Mouse (Mus musculus): ENCODE results near the gene Csf3r. TPM values are rescaled to one million over a fixed set of nuclear protein-coding genes. Genes with fewer than 3 reads are reported as not detected.
A peak's percentile ranks its signal among the peaks of the same experiment; 100 is the strongest.
"Not testable (repeated sequence)": the region's sequence is repeated elsewhere in the genome, so short reads cannot be mapped to it uniquely, and the experiment has no call there.

Gene Csf3r
- 2,879 and 3,175 TPM in 2 replicates for total RNA-seq (2017)

DNA sequence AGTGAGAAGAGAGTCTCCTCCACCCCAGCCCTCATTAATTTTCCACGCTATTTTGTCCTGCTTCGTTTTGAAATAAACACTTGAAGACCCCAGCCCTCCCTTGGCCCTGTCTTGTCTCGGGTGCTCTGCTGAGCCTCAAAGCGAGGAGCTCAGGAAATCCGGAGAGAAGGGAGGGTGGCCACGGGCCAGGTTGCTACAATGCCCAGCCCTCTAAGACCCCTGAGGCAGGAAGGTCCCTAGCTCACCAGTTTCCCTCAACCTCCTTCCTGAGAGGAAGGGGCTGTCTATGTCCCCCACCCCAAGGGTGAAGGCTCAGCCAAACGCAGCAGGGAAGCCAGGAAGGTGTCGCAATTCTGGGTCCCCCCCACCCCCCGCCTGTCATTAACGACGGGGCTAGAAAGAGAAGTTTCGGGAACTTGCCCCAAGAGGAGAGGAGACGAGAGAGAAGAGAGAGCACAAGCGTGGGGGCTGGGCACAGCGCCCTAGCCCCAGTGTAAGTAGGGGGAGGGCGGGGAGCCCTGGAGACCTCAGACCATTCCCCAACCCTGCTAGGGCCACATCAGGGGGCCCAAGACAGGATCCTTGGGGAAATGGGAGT lies at the start of gene Csf3r:
Gene Csf3r, plus strand, starts transcription at position 248 of the 598 bp plus-strand sequence.
- ATAC-seq (ENCODE audit: extremely low read depth, insufficient number of reproducible peaks, low FRiP score, poor library complexity, severe bottlenecking) = peak; percentile 59

DNA sequence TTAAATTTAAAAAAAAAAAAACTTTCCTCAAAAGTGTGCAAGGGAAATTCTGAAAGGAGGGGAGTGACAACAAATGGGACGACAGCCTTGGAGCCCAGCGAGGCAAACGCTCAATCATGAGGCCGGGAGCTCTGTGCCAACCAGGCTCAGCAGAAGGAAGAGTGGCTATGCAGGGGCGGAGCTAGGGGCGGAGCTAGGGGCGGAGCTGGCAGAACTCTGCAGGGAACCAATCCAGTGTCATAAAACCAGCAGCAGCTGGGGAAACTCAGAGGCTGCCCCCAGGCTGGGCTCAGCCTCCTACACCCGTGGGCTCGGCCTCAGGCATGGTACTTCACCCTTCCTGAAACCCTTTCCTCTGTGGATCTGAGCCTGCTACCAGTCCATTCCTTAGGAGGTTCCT lies 46.6 kb upstream of the Csf3r start:
- no peak for ATAC-seq (ENCODE audit: extremely low read depth, insufficient number of reproducible peaks, low FRiP score, poor library complexity, severe bottlenecking)

DNA sequence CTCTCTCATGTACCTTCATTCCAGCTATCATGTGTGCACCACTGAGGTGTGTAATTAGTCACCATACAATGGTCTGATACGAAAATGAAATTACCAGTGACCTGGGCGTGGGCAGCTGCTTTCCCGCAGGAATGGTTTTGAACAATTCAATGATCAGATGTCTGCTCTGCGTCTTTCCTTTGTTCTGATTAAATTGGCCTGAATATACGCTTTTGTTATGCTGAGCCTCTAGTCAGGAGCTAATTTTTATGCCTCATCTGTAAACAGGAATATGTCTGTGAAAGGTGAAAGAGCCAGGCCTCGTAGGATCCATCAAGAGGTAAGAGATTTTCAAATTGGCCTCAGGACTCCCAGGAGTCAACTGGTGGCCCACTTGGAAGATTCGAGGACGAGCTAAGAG lies 41.1 kb upstream of the Csf3r start:
- no peak for ATAC-seq (ENCODE audit: extremely low read depth, insufficient number of reproducible peaks, low FRiP score, poor library complexity, severe bottlenecking)

DNA sequence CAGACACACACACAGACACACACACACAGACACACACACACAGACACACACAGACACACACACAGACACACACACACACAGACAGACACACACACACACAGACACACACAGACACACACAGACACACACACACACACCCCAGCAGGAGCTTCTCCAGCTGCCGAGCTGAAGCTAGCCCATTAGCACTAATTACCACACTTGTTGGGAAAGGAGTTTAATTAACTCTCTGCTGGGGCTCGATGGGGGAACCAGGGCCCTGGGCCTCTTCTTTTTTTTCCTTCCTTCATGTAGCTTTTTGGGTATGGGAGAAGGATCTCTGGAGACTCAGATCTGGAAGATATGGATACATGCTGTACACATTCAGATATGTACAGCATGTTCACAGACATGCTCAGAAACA lies 38.6 kb upstream of the Csf3r start:
- not testable (repeated sequence) for ATAC-seq (ENCODE audit: extremely low read depth, insufficient number of reproducible peaks, low FRiP score, poor library complexity, severe bottlenecking)

DNA sequence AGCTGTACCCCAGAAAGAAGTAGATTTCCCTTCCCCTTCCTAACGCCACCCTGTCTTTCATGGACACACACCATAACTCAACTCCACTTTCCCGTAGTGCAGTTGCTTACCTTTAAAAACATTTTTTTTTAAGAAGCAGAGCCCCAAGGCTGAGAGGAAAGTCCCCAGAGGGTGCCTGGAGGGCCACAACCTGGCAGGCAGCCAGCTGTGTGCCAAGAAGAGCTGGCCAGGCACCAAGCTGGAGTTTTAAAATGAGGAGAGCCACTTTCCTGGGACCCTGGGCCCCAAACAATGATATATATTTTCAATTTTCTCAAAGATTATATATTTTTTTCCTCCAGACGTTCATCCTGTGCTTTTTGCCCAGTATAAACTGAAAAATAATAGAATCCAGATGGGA lies 37.3 kb upstream of the Csf3r start:
- ATAC-seq (ENCODE audit: extremely low read depth, insufficient number of reproducible peaks, low FRiP score, poor library complexity, severe bottlenecking) = no peak

DNA sequence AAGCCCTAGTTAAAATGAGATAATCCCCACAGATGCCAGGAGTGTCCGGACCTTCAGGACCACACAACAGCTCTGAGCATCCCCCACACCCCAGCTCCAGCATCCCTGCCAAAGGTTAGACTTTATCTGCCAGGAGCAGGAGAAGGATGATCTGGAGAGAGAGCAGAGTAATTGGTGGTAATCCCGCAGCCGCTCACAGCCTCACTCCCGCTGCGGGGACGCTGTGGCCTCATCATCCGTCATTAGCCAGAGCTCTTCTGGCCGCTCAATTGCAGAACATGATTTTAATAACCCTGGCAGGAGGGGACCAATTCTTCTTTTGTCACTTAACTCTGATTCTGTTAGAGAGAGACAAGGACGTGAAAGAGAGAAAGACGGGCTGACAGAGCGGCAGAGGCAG lies 35.3 kb upstream of the Csf3r start:
- no peak for ATAC-seq (ENCODE audit: extremely low read depth, insufficient number of reproducible peaks, low FRiP score, poor library complexity, severe bottlenecking)

DNA sequence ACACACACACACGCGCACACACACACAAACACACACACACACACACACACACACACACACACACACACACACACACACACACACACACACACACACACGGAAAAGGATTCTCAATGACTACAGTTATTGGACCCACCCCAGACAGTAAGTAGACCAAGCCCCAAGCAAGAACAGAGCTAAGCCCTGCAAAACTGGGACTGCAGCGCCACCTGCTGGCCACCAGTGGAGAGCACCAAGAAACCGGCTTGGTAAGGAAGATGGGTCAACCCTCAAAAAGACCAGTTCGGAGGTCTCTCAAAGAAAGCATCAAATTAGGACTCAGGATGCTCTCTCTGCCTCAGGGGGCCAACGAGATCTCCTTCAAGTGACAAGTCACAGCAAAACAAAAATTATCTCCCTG lies 34.2 kb upstream of the Csf3r start:
- peak; percentile 72 for ATAC-seq (ENCODE audit: extremely low read depth, insufficient number of reproducible peaks, low FRiP score, poor library complexity, severe bottlenecking)

DNA sequence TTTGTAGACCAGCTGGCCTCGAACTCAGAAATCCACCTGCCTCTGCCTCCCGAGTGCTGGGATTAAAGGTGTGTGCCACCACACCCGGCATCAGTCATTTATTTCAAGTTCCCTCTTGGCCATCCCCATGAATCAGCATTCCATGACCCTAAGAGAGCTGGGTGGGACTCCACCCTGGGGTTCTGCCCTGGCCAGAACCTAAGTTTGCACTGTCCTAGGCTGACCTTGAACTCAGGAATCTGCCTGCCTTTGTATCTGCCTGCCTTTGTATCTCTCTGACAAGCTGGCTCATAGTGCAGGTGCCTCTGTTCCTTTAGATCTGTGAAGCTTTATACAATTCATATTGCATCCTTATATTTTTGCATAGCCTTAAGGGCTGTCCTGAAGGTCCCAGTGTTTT lies 32.1 kb upstream of the Csf3r start:
- no peak for ATAC-seq (ENCODE audit: extremely low read depth, insufficient number of reproducible peaks, low FRiP score, poor library complexity, severe bottlenecking)

DNA sequence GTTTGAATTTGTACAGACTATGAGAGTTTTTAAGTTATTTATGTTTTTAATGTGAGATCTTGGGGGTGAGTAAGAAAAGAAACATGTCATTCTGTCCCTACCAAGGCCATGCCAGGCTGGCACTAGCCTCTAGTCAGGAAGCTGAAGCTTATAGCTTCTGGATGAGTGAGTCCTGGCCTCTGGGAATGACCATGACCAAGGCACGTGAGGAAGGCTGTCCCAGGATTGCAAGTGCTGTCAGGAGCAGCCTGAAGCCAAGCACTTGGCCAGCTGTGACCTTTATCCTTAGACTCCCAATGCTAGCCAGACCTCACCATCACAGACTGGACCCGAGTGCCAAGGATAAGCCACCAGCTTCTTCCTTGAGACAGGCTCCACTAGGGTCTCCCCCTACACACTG lies 31.4 kb upstream of the Csf3r start:
- no peak for ATAC-seq (ENCODE audit: extremely low read depth, insufficient number of reproducible peaks, low FRiP score, poor library complexity, severe bottlenecking)

DNA sequence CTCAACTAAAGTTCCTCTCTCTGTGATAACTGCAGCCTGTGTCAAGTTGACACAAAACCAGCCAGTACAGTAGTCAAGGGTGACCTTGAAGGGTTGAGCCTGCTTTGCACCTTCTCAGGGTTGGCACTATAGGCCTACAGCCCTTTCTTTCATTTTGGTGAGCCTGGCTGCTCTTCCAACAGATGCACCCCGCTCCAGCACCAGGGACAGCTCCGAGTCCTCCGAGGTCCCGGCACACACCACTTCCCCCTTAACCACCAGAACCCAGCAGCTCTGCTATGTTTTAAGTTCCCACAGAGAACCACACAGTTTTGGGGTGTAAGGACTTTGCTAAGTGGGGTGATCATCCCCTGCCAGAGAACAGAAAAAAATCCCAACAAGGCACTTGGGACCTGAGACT lies 27.8 kb upstream of the Csf3r start:
- ATAC-seq (ENCODE audit: extremely low read depth, insufficient number of reproducible peaks, low FRiP score, poor library complexity, severe bottlenecking) = peak; percentile 31; the same call in 1 of the 2 replicates

DNA sequence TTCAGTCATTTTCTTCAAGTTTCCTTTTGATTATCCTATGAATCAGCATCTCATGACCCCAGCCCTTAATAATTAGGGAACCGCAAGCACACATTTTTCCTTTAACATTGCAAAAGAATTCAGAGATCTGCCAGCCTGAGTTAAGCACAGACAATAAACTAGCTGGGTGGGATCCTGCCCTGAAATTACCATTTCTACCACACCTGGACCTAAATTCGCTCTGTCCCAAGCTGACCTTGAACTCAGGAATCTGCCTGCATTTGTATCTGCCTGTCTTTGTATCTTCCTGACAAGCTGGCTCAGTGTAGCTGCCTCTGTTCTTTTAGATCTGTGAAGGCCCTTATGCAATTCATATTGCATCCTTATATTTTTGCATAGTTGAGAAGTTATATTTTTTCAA lies 26.5 kb upstream of the Csf3r start:
- no peak for ATAC-seq (ENCODE audit: extremely low read depth, insufficient number of reproducible peaks, low FRiP score, poor library complexity, severe bottlenecking)

DNA sequence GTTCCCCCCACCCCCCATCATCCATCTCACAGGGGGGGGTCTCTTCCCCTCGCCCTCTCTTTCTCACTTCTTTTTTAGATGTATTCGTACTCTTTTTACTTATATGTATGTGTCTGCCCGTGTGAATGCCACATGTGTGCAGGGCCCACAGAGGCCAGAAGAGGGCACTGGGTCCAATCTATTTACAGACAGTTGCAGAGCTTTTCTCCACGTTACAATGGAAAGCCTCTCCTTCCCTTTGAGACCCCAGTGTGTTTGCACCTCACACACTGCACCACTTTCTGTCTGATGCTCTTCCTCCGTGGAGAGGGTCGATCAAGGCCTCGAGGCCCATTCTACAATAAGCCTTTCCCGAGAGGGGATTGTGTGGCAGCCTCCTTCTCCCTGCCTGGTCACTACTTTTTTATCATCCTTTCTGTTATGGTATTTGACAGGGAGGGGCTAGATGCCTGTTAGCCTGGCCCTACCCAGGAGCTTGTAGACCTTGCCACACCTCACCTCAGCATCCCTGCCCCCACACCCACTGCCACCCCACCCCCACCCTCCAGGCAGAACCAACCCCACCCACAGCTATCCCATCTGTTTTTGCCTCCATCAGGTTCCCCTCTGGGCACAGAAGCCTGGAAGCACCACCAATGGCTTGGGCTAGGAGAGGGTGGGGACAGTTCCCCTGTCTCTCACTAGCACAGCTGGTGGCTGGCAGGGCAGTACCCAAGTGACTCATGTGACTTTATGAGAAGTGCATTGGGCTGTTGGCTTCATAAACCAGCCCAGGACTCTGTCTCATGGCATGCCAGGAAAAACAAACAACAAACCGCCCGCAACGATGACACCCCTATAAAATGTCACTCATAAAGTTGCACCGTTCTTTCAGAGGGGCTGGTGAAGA lies 22.8 kb upstream of the Csf3r start:
- ATAC-seq (ENCODE audit: extremely low read depth, insufficient number of reproducible peaks, low FRiP score, poor library complexity, severe bottlenecking) = peak; percentile 22; the same call in 1 of the 2 replicates

DNA sequence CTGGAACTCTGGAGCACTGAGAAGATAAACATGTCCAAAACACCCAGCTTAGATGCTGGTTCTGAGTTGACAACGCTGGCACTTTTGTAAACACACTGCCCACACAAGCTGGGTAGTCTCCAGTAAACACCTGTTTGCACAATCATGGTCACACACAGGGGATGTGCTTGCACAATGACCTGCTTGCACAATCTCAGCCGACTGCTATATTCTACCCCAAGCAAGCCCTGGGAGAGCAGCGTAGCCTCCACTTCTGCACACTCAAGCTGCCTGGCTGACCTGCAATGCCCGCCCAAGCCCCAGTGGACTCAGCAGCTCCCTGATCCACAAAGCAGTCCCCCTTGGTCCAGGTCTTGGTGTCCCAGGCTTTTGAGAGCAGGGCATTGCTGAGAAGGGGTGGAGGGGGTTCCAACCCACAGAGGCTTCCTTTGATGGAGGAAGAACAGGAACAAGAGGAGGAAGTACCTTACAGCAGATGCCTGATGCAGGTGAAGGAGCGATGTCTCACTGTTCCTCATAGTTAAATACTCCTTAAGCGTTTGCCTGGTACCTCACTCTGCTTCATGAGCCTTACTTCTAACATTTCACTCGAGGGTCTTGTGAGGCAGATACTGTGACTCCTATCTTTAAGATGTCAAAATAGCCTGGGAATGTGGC lies 6.5 kb upstream of the Csf3r start:
- peak; percentile 78 for ATAC-seq (ENCODE audit: extremely low read depth, insufficient number of reproducible peaks, low FRiP score, poor library complexity, severe bottlenecking)

DNA sequence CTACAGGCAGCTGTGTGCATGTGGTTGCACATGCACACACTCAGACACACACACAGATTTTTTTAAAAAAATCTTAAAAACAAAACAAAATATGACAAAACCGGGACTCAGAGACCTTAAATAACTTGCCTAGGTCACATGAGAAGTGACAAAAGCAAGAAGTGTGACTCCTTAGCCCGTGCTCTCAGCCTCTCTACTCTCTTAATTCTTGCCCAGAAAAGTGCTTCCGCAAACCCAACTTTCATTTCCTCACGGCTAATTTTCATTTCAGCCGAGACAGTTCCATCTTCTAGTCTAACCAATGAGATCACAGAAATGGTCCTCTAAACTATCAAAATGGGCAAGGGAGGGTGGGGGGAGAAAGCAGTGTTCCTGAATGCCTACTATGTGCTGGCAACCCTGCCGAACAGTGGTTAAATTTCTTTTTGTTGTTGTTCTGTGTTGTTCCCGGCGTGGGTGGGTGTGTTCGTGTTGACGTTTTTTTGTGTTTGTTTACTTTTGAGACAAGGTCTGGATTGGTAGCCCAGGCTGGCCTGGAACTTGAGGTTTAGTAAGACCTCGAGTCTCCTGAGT lies 5.3 kb upstream of the Csf3r start:
- ATAC-seq (ENCODE audit: extremely low read depth, insufficient number of reproducible peaks, low FRiP score, poor library complexity, severe bottlenecking) = peak; percentile 43

DNA sequence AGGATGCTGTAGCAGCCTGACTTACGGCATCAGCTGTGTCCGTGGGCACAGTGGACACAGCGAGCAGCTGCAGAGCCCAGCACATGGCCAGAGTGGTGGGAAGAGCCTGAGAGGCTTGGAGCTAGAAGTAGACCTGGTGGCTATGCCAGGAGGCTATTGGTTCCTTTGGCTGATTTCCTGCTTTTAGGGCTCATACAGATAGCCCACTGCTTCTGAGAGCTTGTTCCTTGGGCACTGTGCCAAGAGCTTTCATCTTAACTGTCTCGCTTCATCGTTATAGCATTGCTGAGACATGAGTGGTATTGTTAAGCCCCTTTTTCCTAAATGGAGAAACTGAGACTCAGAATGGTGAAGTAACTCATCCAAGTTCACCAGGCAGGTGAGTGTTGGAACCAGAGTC lies 1.5 kb downstream of the Csf3r start:
- no peak for ATAC-seq (ENCODE audit: extremely low read depth, insufficient number of reproducible peaks, low FRiP score, poor library complexity, severe bottlenecking)

DNA sequence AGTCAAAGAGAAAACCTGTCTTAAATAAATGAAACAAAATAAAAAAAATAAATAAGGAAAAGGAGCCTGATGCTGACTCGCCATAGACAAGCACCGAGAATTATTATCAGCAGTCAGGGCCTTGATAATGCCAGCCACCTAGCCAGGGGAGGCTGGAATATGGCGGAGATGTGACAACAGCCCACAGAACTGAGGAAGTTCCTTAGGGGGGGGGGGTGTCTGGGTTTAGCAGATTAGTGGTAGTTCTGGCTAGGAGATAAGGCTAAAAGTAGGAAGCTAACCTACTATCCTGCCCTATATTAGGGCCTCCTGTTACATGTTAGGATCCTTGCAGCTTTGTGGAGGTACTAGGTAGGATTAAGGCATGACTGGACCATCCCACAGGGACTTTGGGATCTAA lies 3.6 kb downstream of the Csf3r start:
- ATAC-seq (ENCODE audit: extremely low read depth, insufficient number of reproducible peaks, low FRiP score, poor library complexity, severe bottlenecking) = no peak

DNA sequence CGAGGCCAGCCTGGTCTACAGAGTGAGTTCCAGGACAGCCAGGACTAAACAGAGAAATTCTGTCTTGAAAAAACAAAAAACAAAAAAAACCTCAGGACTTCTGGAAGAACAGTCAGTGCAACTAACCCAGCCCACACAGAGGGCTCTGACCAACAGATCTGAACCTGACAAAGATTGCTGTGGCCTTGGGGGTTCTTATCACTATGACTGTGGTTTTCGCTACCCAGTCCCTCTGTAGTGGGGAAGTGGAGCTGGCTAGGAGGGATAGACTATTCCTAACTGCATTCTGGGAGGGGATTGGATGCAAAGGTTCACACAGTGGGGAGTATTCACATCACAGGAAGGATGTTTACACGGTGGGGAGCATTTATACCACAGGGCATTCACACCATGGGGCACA lies 4.7 kb downstream of the Csf3r start:
- no peak for ATAC-seq (ENCODE audit: extremely low read depth, insufficient number of reproducible peaks, low FRiP score, poor library complexity, severe bottlenecking)

DNA sequence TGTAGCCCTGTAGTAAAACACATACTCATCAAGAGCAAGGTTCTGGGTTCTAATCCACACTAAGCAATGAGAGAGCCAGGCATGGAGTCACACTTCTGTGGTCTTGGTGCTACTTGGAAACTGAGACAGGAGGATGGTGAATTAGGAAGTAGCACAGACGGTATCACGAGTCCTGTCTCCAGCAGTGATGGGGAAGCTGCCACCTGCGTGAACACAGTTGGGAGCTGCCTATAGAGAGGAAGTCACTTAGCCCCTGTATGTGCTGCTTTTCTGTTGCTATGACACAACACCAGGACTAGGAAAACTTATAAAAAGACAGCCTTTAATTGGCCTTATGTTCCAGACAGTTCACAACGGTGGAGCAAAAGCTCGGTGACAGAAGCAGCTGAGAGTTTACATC lies 6.4 kb downstream of the Csf3r start:
- peak; percentile 59 for ATAC-seq (ENCODE audit: extremely low read depth, insufficient number of reproducible peaks, low FRiP score, poor library complexity, severe bottlenecking)

DNA sequence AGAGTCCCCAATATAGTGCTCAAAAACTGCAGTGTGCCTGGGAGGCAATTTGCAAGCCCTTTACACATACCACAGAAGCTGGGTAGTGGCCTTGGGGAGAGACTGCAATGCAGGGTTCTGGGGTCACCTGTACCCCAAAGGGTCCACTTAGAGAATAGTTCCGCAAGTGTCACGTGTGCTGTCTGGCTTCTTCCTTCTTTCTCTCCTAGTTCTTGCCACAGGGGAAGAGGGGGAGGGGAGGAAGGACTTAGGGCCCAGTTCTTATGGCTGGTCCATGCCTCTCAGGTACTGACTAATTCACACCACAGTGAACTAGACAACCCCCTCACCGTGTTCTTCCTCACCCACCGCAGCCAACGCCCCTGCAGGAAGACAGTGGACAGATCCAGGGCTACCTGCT lies 11.1 kb downstream of the Csf3r start:
- 0 out of 2 replicates have a peak, but pooled peaks have one; percentile 13 for ATAC-seq (ENCODE audit: extremely low read depth, insufficient number of reproducible peaks, low FRiP score, poor library complexity, severe bottlenecking)

Data from neutrophil, adult 5-6 weeks (primary cell).